Mouse (Mus musculus): ENCODE measurements at regions not wholly inside any gene's neighbourhood (a gene's known extent, or its start where the extent isn't known, plus 50 kb on each side); places are given as distances from the start of the nearest gene placed in this dataset.

DNA sequence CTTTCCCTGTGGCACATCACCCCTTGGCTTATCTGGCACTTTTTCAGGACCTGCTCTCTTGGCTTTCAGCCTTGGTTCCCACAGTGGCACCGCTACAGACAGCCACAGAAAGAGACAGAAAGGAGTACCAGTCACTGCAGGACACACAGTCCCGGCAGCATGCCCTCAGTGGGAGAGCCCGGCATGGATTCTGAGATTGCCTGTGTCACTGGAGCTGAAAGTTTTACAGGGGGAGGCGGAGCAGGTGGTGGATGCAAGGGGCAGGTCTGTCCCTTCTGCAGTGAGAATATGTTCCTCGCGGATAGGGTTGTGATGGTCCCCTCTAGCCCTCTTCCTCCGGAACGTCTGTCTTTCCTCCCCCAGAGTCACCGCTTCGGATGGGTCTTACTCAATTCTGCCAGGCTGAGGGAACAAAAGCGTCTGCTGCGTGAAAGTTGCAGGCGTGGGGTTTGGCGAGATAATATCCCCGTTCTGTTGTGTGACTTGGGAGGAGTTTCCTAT lies 162.3 kb upstream of the Fstl4 start:
- no peak for DNase-seq (ENCODE audit: extremely low spot score in 1 of 2, low spot score in 2 of 2)
- intact Hi-C loops (cut with DNase I) = loop anchor here (5.0 kb wide), 1 partner anchor 65 kb away; no protein-coding TSS in a partner anchor

DNA sequence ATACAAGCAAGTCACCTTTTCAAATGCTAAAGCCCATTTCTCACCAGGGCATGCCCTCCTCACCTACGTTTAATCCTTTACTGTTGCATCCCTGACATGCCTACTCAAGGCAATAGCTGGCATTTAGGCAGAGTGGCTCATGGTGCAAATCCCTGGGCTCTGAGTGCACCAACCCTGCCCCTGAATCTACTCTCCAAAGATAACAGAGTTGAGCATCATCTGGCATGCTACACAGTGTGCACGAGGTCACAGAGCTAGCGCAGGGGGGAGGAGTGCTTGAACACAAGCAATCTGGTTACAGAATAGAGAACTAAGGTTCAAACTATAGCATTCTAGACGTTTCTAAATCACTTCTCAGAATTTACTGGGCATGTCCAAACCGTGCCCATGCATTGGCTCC lies 161.6 kb upstream of the Fstl4 start:
- DNase-seq (ENCODE audit: extremely low spot score in 1 of 2, low spot score in 2 of 2) = no peak
- intact Hi-C loops (cut with DNase I) = loop anchor here (5.0 kb wide), 1 partner anchor 65 kb away; no protein-coding TSS in a partner anchor

DNA sequence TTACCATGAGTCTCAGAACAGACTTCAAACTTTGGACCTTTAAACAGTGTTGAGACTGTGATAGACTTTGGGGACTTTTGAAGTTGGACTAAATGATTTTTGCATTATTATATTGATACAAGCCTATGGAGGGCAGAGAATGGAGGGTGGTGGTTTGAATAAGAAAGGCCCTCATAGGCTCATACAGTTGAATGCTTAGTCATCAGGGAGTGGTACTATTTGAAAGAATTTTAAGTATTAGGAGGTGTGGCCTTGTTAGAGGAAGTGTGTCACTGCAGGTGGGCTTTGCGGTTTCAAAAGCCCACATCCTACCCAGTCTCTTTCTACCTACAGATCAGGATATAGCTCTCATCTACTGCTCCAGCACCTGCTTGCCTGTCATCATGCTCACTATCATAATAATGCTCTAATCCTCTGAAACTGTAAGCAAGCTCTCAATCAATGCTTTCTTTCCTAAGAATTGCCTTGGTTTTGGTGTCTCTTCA lies 153.7 kb upstream of the Fstl4 start:
- no peak for DNase-seq (ENCODE audit: extremely low spot score in 1 of 2, low spot score in 2 of 2)
- intact Hi-C loops (cut with DNase I) = no loop called here

DNA sequence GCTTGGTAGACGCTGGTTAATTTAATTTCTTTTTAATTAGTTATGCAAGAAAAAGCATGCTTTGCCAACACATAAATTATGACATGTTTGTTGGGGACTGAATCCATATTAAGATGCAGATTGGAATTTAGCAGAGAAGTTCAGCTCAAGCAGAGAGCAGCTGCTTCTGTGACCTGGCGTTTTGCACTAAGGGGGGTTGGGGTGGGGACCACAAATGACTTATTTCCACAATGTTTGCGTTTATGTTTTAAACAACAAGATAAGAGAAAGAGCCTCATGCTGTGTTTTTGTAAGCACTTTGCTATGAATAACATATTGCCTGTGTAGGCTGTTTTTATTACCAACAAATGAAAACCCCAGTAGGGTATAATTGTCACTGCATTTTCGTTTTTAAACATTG lies 148.8 kb upstream of the Fstl4 start:
- intact Hi-C loops (cut with DNase I) = no loop called here
- no peak for DNase-seq (ENCODE audit: extremely low spot score in 1 of 2, low spot score in 2 of 2)

DNA sequence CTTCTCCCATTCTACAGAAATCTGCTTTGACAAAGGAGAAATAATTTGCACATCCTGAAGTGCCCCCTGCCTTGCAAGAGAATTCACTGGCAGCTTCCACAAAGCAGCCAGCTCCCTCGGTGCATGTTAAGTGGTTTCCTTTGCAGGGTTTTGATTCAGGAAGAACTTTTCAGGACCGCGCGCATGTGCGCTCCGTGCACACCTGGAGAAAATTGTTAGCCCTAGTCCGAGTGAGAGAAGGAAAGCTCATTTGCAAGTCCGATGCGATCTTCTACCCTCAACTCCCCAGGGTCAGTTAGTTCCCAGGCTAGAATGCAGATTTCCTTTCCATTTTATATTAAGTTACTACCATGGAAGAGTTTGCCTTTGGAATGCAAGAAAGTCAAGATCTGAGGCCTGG lies 145.8 kb upstream of the Fstl4 start:
- intact Hi-C loops (cut with DNase I) = no loop called here

DNA sequence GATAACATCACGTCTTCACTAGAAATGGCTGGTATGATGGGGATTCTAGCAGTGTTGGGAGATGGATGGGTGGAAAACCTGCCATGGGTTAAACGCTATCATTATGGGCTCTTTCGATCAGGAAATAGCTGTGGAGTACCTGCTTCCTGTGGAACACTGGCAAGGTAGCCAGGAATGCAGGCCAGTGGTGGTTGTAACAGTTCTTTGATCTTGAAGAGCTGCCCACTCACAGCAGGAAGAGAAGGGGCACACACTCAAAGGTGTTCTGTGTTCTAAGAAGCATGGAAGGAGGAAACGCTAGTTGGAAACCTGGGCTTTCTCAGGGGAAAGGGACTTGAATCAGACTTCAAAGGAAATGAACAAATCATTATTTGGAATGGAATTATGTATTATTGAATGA lies 141.6 kb upstream of the Fstl4 start:
- intact Hi-C loops (cut with DNase I) = no loop called here
- no peak for DNase-seq (ENCODE audit: extremely low spot score in 1 of 2, low spot score in 2 of 2)

More for the DNA sequence above, 145.8 kb upstream of the Fstl4 start:
- no peak for DNase-seq (ENCODE audit: extremely low spot score in 1 of 2, low spot score in 2 of 2)

DNA sequence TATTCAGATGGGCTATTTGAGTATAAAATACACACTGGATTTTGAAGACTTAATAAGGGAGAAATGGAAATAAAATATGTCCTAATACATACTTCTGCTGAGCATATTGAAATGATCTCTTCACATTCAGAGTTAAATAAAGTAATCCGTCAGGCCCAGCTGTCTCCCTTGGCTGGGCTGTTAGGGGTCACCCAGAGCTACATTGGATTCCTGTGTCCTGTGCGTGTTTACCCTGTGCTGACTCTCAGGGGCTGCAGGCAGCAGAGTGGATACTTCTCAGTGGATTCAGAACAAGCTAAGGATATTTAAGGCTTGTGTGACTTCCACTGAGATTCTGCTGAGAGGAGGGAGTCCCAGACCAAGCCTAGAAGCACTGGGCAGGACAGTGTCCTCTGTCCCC lies 135.6 kb upstream of the Fstl4 start:
- DNase-seq (ENCODE audit: extremely low spot score in 1 of 2, low spot score in 2 of 2) = no peak
- intact Hi-C loops (cut with DNase I) = no loop called here

DNA sequence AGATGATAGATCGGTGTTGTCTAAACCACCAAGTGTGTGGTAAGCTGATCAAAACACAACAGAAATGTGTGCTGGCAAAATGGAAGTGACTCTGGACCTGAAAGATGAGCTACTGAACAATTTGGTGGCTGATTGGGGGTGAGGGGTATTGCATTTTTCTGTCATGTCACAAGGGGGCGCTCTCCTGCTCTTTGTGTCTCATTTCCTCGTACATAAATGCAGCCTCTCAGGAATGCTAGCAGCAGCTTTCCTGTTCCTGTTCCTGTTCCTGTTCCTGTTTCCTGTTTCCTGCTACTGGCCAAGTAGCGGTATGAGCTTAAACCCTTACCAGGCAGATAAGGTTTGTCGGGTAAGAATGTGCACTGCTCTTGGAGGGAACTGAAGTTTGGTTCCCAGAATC lies 134.7 kb upstream of the Fstl4 start:
- intact Hi-C loops (cut with DNase I) = no loop called here
- DNase-seq (ENCODE audit: extremely low spot score in 1 of 2, low spot score in 2 of 2) = no peak

DNA sequence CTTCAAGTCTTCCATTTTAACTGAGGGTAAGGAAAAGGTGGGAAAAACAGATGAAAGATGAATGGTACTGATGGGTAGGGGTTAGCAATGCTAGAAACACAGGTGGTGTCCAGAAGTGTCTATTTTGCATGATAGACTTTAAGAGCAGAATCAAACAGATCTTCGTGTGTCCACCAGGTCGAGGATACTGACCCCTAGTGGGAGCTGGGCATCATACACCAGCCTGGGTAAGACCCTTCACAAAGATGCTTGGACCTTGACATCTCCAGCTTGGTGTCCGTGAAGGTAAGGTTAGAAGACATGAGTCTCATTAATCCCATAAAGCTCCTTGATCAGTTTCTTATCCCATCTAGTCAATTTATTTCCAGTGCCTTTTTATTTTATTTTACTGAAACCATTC lies 132.9 kb upstream of the Fstl4 start:
- no peak for DNase-seq (ENCODE audit: extremely low spot score in 1 of 2, low spot score in 2 of 2)
- intact Hi-C loops (cut with DNase I) = no loop called here

DNA sequence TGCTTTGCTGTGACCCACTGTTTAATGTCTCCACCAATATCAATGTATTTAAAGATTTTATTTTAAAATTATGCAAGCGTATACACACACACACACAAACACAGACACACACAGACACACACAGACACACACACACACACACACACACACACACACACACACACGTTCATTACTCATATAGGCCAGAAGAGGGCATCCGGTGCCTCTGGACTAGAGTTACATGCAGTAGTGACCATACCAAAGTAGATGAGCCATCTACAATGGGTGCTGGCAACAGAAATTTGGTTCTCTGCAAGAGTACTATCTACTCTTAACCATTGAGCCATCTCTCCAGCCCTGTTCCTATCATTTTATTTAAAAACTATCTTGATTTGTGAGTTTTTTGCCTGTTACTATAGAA lies 130.2 kb upstream of the Fstl4 start:
- no peak for DNase-seq (ENCODE audit: extremely low spot score in 1 of 2, low spot score in 2 of 2)
- intact Hi-C loops (cut with DNase I) = no loop called here

DNA sequence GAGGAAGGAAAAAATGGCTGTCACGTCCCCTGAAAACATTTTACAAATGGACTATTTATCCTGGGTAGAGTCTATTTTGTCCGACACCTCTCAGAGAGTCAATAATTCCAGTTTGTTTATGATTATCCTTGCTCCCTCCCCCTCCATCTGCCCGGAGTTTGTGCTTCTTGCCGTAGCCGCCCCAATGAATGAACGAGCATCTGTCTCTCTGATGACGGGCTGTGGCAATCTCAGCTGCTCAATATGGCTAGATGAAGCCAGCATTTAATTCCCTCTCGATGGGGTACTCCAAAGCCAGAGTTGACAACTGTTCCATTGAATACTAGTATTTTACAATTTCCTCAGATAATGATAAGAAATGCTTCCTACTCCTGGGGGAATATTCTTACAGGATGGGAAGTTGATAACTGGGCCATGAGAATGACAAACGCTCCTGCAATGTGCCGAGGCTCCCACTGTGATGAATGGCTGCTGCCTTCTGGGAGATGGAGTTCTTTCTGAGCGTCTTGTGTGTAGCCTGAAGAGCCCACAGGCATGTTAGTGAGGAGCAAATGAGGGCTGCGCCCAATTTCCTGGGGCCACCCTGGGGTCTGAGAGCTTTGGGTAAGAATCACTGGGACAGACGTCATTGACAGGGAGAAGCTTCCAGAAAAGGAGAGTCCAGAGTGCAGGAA lies 128.6 kb upstream of the Fstl4 start:
- intact Hi-C loops (cut with DNase I) = no loop called here
- DNase-seq (ENCODE audit: extremely low spot score in 1 of 2, low spot score in 2 of 2) = no peak

DNA sequence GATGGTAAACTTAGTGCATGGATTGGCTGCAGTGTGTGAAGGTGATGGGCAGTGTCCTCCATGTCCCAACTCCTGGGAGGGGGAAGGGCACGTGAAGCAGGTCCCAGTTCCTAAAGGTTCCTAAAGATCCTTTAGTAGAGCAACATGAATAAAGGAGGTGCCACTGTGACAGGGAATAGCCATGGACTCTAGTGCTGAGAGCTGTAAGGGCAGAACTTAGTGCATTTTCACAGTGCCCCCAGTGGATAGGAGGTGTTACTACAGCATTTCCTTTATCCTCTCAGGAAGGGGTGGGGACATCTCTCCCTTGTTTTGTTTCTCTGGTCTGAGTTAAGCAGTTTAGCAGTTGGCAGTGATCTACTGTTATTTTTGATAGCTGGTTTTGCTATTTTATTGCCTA lies 125.5 kb upstream of the Fstl4 start:
- intact Hi-C loops (cut with DNase I) = no loop called here
- no peak for DNase-seq (ENCODE audit: extremely low spot score in 1 of 2, low spot score in 2 of 2)

DNA sequence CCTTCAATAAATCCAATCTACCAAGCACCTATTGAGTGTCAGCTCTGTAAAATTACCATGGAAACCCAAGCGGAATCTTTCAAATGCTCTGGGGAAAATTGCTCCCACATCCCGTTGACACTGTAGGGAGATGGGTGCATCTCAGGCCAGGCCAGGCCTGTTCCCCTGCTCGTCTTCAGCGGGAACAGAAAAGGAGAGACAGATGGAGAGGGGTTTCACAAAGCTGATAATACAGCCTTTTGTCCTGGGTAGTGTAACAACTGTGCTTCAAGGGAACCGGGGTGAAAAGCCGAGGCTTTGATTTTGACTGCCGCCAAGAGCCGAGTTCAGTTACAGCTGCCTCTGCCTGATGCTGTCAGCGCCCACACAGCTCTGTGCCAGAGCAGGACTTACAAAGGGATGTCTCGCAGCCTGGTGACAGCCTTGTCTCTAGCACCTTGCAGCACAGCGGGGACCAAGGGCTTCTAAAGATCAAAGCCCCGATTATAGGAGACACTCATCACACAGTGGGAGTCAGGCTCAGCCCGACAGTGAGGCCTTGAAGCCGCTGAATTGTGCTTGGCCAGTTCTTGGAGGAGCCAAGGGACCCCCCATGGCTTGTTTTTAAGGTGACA lies 122.6 kb upstream of the Fstl4 start:
- DNase-seq (ENCODE audit: extremely low spot score in 1 of 2, low spot score in 2 of 2) = no peak
- intact Hi-C loops (cut with DNase I) = no loop called here

DNA sequence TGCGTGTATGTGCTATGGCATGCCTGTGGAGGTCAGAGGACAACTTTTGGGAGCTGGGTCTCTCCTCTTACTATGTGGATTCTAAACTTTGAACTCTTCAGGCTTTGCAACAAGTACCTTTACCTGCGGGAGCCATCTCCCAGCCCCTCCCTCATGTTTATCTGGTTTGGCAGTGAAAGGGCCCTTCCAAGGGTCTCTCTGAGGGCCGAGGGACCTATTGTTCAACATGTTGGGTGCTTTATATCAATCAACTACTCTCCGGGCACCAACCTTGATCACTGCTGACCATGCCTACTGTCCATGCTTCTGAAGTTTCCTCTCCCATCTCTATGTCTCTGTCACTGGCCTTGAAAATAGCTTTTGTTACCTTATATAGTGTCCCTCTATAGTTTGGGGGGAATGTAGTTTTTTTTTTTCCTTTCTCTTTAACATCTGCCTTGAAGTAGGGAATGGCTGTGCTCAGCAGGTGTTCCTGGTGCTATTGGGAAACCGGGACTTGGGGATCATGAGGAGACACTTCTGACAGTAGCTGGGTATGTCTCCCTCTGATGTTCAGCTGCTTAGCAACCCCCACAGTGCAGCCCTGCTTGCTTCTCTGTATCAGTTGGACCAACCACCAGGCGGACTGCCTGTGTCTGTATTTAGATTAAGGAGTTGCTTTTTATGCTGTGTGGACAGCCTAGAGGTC lies 120.2 kb upstream of the Fstl4 start:
- no peak for DNase-seq (ENCODE audit: extremely low spot score in 1 of 2, low spot score in 2 of 2)
- intact Hi-C loops (cut with DNase I) = no loop called here

DNA sequence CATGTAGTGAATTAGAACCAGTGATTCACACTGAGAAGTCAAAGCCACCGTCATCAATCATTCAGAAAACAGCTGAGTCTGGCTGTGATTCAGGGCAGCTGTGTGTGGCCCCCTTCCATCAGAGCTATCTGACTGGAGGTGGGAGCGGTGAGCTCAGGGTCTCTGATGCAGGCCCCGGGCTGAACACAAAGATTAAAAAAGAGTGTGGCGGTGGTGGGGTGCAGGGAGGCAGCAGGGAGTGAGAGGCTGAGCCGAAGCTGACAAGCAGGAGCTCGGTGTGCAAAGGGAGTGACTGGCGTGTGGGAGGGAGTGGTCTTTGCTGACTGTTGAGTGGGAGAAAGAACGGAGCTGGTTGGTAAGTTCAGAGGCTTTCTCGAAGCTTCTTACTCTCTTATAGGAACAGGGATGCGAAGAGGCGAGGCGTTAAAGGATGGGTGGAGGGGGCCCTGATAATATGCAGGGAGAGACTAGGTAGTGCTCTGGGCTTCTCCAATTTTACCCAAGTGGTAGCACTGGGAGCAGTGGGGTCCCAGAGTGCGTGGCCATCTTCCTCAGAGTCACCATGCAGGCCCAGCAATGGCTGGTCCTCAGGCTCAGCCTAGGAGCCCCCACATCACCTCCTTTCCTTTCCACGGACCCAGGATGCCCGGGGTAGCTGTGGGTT lies 116.1 kb upstream of the Fstl4 start:
- no peak for DNase-seq (ENCODE audit: extremely low spot score in 1 of 2, low spot score in 2 of 2)
- intact Hi-C loops (cut with DNase I) = no loop called here

DNA sequence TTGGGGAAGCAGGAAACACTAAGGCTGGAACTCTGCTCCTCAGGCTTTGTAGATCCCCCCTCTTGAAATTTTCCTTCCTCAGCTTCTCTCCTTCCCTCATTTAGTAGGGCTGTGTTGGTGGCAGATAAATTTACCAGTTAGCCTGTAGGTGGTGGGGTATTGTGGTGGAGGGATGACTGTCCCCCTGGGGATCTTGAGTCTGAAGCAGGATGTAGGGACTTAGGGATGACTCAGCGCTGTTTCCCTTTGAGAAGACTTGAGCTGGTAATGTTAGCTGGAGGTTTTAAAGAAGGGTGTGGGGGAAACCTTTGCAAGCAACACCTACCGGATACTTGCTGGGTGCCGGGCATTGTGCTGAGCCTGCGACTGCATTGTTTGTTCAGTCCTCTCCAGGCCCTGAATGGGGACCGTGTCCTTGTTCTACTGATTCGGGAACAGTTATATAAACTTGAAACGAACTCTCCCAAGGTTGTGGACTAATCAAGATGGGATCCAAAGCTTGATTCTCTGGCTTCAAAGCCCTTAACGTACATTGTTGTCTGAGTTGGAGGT lies 115.5 kb upstream of the Fstl4 start:
- no peak for DNase-seq (ENCODE audit: extremely low spot score in 1 of 2, low spot score in 2 of 2)
- intact Hi-C loops (cut with DNase I) = no loop called here

DNA sequence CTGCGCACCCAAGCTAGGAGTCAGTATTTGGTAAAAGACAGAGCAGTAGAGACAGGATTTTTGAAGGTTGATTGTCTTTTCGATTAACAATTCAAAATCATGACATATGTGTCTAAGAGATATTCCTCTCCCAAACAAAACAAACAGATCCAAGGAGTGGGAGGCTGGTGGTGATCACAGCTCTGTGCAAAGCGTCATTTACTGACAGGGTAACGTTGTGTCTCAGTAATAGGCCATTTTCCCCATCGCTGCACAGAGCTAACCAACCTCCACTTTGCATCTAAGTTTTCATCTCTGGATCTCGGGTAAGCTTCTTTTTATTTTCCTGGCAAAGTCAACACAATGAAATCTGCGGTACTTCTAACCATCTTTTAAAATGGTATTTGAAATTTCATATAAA lies 109.8 kb upstream of the Fstl4 start:
- no peak for DNase-seq (ENCODE audit: extremely low spot score in 1 of 2, low spot score in 2 of 2)
- intact Hi-C loops (cut with DNase I) = no loop called here

DNA sequence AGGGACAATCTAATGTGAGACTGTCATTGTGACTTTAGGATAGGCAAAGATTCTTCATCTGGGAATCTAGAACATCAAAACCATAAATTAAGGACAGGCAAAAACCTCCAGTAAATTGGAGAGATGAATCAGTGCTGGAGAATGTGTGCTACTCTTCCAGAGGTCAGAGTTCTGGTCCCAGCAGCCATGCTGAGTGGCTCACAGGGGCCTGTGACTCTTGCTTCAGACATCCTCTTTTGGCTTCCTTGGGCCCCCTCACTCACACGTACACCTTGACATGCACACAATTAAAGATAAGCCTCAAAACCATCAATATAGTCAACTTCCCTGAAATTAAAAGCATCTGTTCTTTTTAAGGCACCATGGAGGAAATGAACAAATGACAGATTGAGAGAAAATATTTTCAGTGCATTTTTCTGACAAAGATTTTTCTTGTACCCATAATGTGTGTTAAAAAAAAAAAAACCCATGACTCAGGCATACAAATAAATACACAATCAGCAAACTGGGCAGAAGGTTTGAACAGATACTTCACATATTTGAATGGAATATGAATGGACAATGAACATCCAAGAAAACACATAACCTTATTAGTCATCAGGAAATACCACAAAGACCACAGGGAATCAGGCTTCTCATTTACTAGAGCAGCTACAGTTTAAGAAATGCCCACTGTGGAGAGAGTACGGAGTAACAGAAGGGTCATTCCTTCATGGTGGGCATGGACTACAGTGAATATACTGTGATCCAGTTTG lies 108.5 kb upstream of the Fstl4 start:
- intact Hi-C loops (cut with DNase I) = no loop called here
- DNase-seq (ENCODE audit: extremely low spot score in 1 of 2, low spot score in 2 of 2) = no peak

DNA sequence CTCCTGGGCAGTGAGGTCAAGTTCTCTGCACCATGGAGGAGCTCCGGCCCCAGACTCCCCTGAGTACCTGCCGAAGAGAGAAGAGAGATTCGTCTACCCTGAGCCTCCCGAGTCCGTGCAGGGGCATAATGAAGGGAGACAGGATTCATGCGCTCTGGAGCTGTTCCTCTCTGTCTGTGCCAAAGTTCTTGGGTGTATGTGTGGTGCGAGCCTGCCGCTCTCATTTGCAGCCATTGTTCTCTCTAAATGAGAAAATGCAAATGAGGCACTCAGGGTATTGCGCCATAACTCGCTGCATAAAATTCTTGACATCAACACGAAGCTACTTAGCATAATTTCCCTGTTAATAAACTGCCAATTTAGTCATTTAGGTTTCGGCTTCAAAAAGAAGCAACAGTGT lies 103.2 kb upstream of the Fstl4 start:
- intact Hi-C loops (cut with DNase I) = no loop called here
- no peak for DNase-seq (ENCODE audit: extremely low spot score in 1 of 2, low spot score in 2 of 2)

All from left cerebral cortex, postnatal 10 days (tissue).